Comparison of ENCODE assay signal across 21 mouse cellular contexts in genomic region chr6:113242753-113243152, GRCm38 (mm10). TPM values are rescaled to one million over a fixed set of nuclear protein-coding genes. Genes with fewer than 3 reads are reported as not detected.
DNase-seq lines count a peak whose midpoint lies in the region; ATAC-seq and TF ChIP-seq lines count a peak whose summit lies in the region.
"Had no signal": no experiment of that assay in that cellular context is flagged by ENCODE, and none has a peak within 500 bp of the region (broad histone marks: within the 10 kb centered on the region; RNA-seq: fewer than 3 reads in every experiment).

No protein-coding gene starts in this region.

- no peaks in the 10 kb centered on the region for H3K9me3 ChIP-seq in megakaryocyte, embryonic 14.5 days
- H3K9me3 ChIP-seq in MEL (replicated peaks; ENCODE audit: insufficient read depth, low read length), result no peaks in the 10 kb centered on the region
- H3K9me3 ChIP-seq: embryonic facial prominence, embryonic 12.5 days; forebrain, embryonic 15.5 days; heart, embryonic 13.5 days; hindbrain, embryonic 15.5 days had no signal

- peak; percentile 74 to 86 for TF ChIP-seq EP300 in MEL (IDR thresholded peaks at IDR 0.05; ENCODE audit: low read depth in 1 of 2, low read length in 2 of 2)

- no peak for ATAC-seq in megakaryocyte, adult 5-6 weeks (ENCODE audit: poor library complexity, severe bottlenecking)
- ATAC-seq in megakaryocyte progenitor cell, adult 5-6 weeks (replicated peaks; ENCODE audit: poor library complexity), result peak; percentile 47
- ATAC-seq: CD4-positive, CD25-positive, alpha-beta regulatory T cell, adult 4 months; forebrain, embryonic 15.5 days had no signal

- no peak overlapping the region for H3K9ac ChIP-seq in MEL (ENCODE audit: control insufficient read depth, low read depth, low read length, poor library complexity, severe bottlenecking)
- H3K9ac ChIP-seq: embryonic facial prominence, embryonic 12.5 days; forebrain, embryonic 15.5 days; heart, embryonic 13.5 days; hindbrain, embryonic 15.5 days had no signal

- H3K79me2 ChIP-seq in MEL (ENCODE audit: control insufficient read depth, insufficient read depth, low read length, poor library complexity), result peaks cover 6% of the 10 kb centered on the region

- peaks cover 82% of the 10 kb centered on the region for H3K36me3 ChIP-seq in megakaryocyte, embryonic 14.5 days (replicated peaks; ENCODE audit: low read length)
- peaks cover 0 to 24% of the 10 kb centered on the region in 2 experiments; a peak in 2 of 4 replicates for H3K36me3 ChIP-seq in MEL (ENCODE audit: control insufficient read depth in 1 of 2, insufficient read depth in 2 of 2, low read length in 2 of 2)

- no peak for TF ChIP-seq RAD21 in MEL (IDR thresholded peaks at IDR 0.05; ENCODE audit: low read depth, low read length)

- TF ChIP-seq POLR2A in MEL (IDR thresholded peaks at IDR 0.05; ENCODE audit: control insufficient read depth in 1 of 2, insufficient read depth in 1 of 2, low read depth in 1 of 2, low read length in 2 of 2, poor library complexity in 1 of 2), result no peak

- peak overlapping the region; percentile 39 for H3K4me3 ChIP-seq in megakaryocyte, embryonic 14.5 days (replicated peaks)
- no peak overlapping the region for H3K4me3 ChIP-seq in MEL (ENCODE audit: control insufficient read depth in 1 of 2, insufficient read depth in 1 of 2, low read depth in 2 of 2, low read length in 2 of 2)
- H3K4me3 ChIP-seq: embryonic facial prominence, embryonic 12.5 days; forebrain, embryonic 15.5 days; heart, embryonic 13.5 days; hindbrain, embryonic 15.5 days had no signal

- peaks cover 84% of the 10 kb centered on the region for H3K4me1 ChIP-seq in megakaryocyte, embryonic 14.5 days
- H3K4me1 ChIP-seq in MEL (ENCODE audit: control insufficient read depth in 1 of 2, insufficient read depth in 2 of 2, low read length in 2 of 2), result peaks cover 11 to 23% of the 10 kb centered on the region in 2 experiments

- TF ChIP-seq CTCF in MEL (IDR thresholded peaks at IDR 0.05 in 2 of 3, conservative IDR thresholded peaks at IDR 0.05 in 1 of 3; ENCODE audit: control insufficient read depth in 1 of 3, insufficient read depth in 1 of 3, low read depth in 2 of 3, low read length in 3 of 3, poor library complexity in 1 of 3, severe bottlenecking in 1 of 3), result no peak

- H3K27ac ChIP-seq in MEL (ENCODE audit: control insufficient read depth, low read depth, low read length), result peak overlapping the region; percentile 15; the same call in 1 of the 2 replicates
- H3K27ac ChIP-seq: embryonic facial prominence, embryonic 12.5 days; forebrain, embryonic 15.5 days; heart, embryonic 13.5 days; hindbrain, embryonic 15.5 days had no signal

- H3K27me3 ChIP-seq in megakaryocyte, embryonic 14.5 days (replicated peaks), result no peaks in the 10 kb centered on the region
- no peaks in the 10 kb centered on the region for H3K27me3 ChIP-seq in MEL (ENCODE audit: control insufficient read depth in 1 of 2, insufficient read depth in 2 of 2, low read length in 2 of 2)
- H3K27me3 ChIP-seq: embryonic facial prominence, embryonic 12.5 days; forebrain, embryonic 15.5 days; heart, embryonic 13.5 days; hindbrain, embryonic 15.5 days had no signal

- DNase-seq in MEL (ENCODE audit: low read depth, low spot score), result peak; percentile 68
- no peak for DNase-seq in cerebellum, postnatal 36 days
- DNase-seq in adrenal gland, adult (ENCODE audit: inconsistent age in 2 of 2, low spot score in 1 of 2), result no peak
- DNase-seq: adrenal gland, postnatal 25 days; B cell, adult 2 months; cerebellum, adult 11 months; cerebellum, adult 8-10 months; cerebellum, postnatal 14 days; gastrocnemius, postnatal 36 days; heart, adult 11 months; heart, postnatal 36 days had no signal

TF ChIP-seq in MEL, 35 proteins besides CTCF, POLR2A, EP300 and RAD21:
- TF ChIP-seq SMC3 (IDR thresholded peaks at IDR 0.05; ENCODE audit: low read depth, low read length) (no peak), MXI1 (IDR thresholded peaks at IDR 0.05; ENCODE audit: low read depth, low read length) (0 out of 2 replicates have a peak, but pooled peaks have one; percentile 33), GABPA (IDR thresholded peaks at IDR 0.05; ENCODE audit: low read depth, low read length) (no peak), MAX (IDR thresholded peaks at IDR 0.05; ENCODE audit: low read length) (no peak), GATA1 (IDR thresholded peaks at IDR 0.05; ENCODE audit: low read depth, low read length) (peak; percentile 81), RCOR1 (IDR thresholded peaks at IDR 0.05; ENCODE audit: low read depth, low read length) (peak; percentile 93), USF1 (IDR thresholded peaks at IDR 0.05; ENCODE audit: low read depth, low read length) (no peak), BHLHE40 (IDR thresholded peaks at IDR 0.05; ENCODE audit: borderline replicate concordance, low read depth, low read length) (peak; percentile 79), SIN3A (IDR thresholded peaks at IDR 0.05; ENCODE audit: low read length) (peak; percentile 23; the same call in 1 of the 2 replicates), CHD1 (IDR thresholded peaks at IDR 0.05; ENCODE audit: low read depth, low read length) (no peak), ETS1 (IDR thresholded peaks at IDR 0.05; ENCODE audit: low read depth, low read length) (peak; percentile 38; the same call in 1 of the 2 replicates), MEF2A (IDR thresholded peaks at IDR 0.05; ENCODE audit: extremely low read depth, insufficient replicate concordance, low read depth, low read length, poor library complexity, severe bottlenecking) (no peak), TAL1 (IDR thresholded peaks at IDR 0.05; ENCODE audit: low read length) (peak; percentile 65), MYC (IDR thresholded peaks at IDR 0.05; ENCODE audit: low read depth, low read length) (no peak), MAZ (IDR thresholded peaks at IDR 0.05; ENCODE audit: low read depth, low read length) (no peak), TCF12 (IDR thresholded peaks at IDR 0.05; ENCODE audit: low read depth, low read length) (peak; percentile 86), POLR2AphosphoS5 (IDR thresholded peaks at IDR 0.05; ENCODE audit: borderline replicate concordance, low read depth, low read length) (no peak)

RNA-seq across cellular contexts. Expression of gene Mtmr14, which starts 5.1 kb away (rescaled TPM):
- 479 and 605 TPM in 2 replicates for polyA plus RNA-seq in megakaryocyte, embryonic 14.5 days (2012; ENCODE audit: insufficient read depth, low replicate concordance)
- 30.6 and 34.0 TPM in 2 replicates for total RNA-seq in megakaryocyte, adult 5-6 weeks (2015)
- 56.5 and 60.9 TPM in 2 replicates for total RNA-seq in megakaryocyte, adult 5-6 weeks (2017)
- total RNA-seq in MEL (2012; rRNA removed), result 11.4 and 12.1 TPM in 2 replicates
- polyA plus RNA-seq in MEL (2012; ENCODE audit: insufficient read depth in 1 of 2, insufficient read length in 2 of 2, low read depth in 1 of 2, low replicate concordance in 2 of 2, missing spikeins in 1 of 2), result 10 to 100 TPM in 1 of 2 experiments, not detected in 1; 24.5 TPM
- 22.7 and 24.3 TPM in 2 replicates for total RNA-seq in megakaryocyte progenitor cell, adult 5-6 weeks (2015)
- total RNA-seq in megakaryocyte progenitor cell, adult 5-6 weeks (2017), result 39.7 and 55.8 TPM in 2 replicates

RNA-seq across cellular contexts. Expression of gene Cpne9, which starts 39.4 kb away (rescaled TPM):
- polyA plus RNA-seq in megakaryocyte, embryonic 14.5 days (2012; ENCODE audit: insufficient read depth, low replicate concordance), result 0.43 and 2.3 TPM in 2 replicates
- total RNA-seq in megakaryocyte, adult 5-6 weeks (2015), result 0.20 and 0.30 TPM in 2 replicates
- total RNA-seq in megakaryocyte, adult 5-6 weeks (2017), result 0.15 and 0.45 TPM in 2 replicates
- 0.72 and 1.6 TPM in 2 replicates for total RNA-seq in MEL (2012; rRNA removed)
- 1 to 10 TPM in 1 of 2 experiments, not detected in 1; 1.3 TPM for polyA plus RNA-seq in MEL (2012; ENCODE audit: insufficient read depth in 1 of 2, insufficient read length in 2 of 2, low read depth in 1 of 2, low replicate concordance in 2 of 2, missing spikeins in 1 of 2)
- 0.49 TPM in 1 of 2 replicates, not detected in the other for total RNA-seq in megakaryocyte progenitor cell, adult 5-6 weeks (2015)
- total RNA-seq in megakaryocyte progenitor cell, adult 5-6 weeks (2017), result not detected in 2 replicates
- total RNA-seq: gastrocnemius, adult 8-10 months; gastrocnemius, postnatal 36 days had no signal
- polyA plus RNA-seq: heart, embryonic 13.5 days; heart, postnatal 0 days had no signal

RNA-seq across cellular contexts. Expression of gene Lhfpl4, which starts 47.6 kb away (rescaled TPM):
- not detected in 2 replicates for polyA plus RNA-seq in megakaryocyte, embryonic 14.5 days (2012; ENCODE audit: insufficient read depth, low replicate concordance)
- total RNA-seq in megakaryocyte, adult 5-6 weeks (2015), result 0.18 TPM in 1 of 2 replicates, not detected in the other
- total RNA-seq in megakaryocyte, adult 5-6 weeks (2017), result not detected in 2 replicates
- total RNA-seq in MEL (2012; rRNA removed), result 0.19 and 0.49 TPM in 2 replicates
- 1 to 10 TPM in 1 of 2 experiments, not detected in 1; 7.7 TPM for polyA plus RNA-seq in MEL (2012; ENCODE audit: insufficient read depth in 1 of 2, insufficient read length in 2 of 2, low read depth in 1 of 2, low replicate concordance in 2 of 2, missing spikeins in 1 of 2)
- 0.15 and 0.39 TPM in 2 replicates for total RNA-seq in megakaryocyte progenitor cell, adult 5-6 weeks (2015)
- not detected in 2 replicates for total RNA-seq in megakaryocyte progenitor cell, adult 5-6 weeks (2017)
